Mouse (Mus musculus) thymus, adult 2 months (tissue): ENCODE data around the gene Dpep3.

Experiments used
- CTCF ChIP-seq: fragments of 200-500 bp; IDR thresholded peaks from 2 replicates; pipeline ENCODE4 v1.5.1; 2012; ENCODE audit warnings: mild to moderate bottlenecking, control low read depth, low read length, moderate library complexity, borderline replicate concordance; ENCODE audit not compliant: control insufficient read depth, poor library complexity, insufficient read depth; ENCODE audit errors: extremely low read depth
- POLR2A ChIP-seq: fragments of 200-500 bp; IDR thresholded peaks from 2 replicates; pipeline ENCODE4 v1.6.1; 2012; ENCODE audit warnings: mild to moderate bottlenecking, low read length, control low read depth, moderate library complexity; ENCODE audit not compliant: control insufficient read depth, poor library complexity, insufficient read depth; ENCODE audit errors: extremely low read depth

GRCm38 (mm10) chr8:105931271-105931670, 48.0 kb downstream of the Dpep3 start:
- TF ChIP-seq POLR2A = no peak
- TF ChIP-seq CTCF = no peak
